Mouse (Mus musculus) stomach, embryonic 16.5 days (tissue): Measurements from ENCODE around the gene Ubash3a. TPM values are rescaled to one million over a fixed set of nuclear protein-coding genes. Genes with fewer than 3 reads are reported as not detected.
A peak's percentile ranks its signal among the peaks of the same experiment; 100 is the strongest.

ENCODE experiments used
- ATAC-seq: fragments of 200-750 bp; cut with Nextera tagmentation; 2 replicates; pipeline ENCODE4 v1.8.0; 2017; ENCODE audit warnings: moderate number of reproducible peaks, moderate TSS enrichment; ENCODE audit not compliant: insufficient read depth, low FRiP score
- H3K27ac ChIP-seq: fragments of 300-500 bp; sonication (generic); 2 replicates; pipeline ENCODE4 v1.5.1; 2014; ENCODE audit warnings: low read length
- H3K27me3 ChIP-seq: fragments of 300-500 bp; sonication (generic); 2 replicates; pipeline ENCODE4 v1.6.1; 2014; ENCODE audit warnings: low read length, control low read depth, mixed read lengths; ENCODE audit not compliant: control insufficient read depth, insufficient read depth
- H3K36me3 ChIP-seq: fragments of 300-500 bp; sonication (generic); 2 replicates; pipeline ENCODE4 v1.6.1; 2014; ENCODE audit warnings: low read length; ENCODE audit not compliant: control insufficient read depth, insufficient read depth
- H3K4me1 ChIP-seq: fragments of 300-500 bp; sonication (generic); 2 replicates; pipeline ENCODE4 v1.6.1; 2014; ENCODE audit warnings: low read length, control low read depth, mixed read lengths; ENCODE audit not compliant: control insufficient read depth, insufficient read depth
- H3K4me2 ChIP-seq: fragments of 300-500 bp; sonication (generic); 2 replicates; pipeline ENCODE4 v1.6.1; 2014; ENCODE audit warnings: low read depth, low read length, mixed read lengths
- H3K4me3 ChIP-seq: fragments of 300-500 bp; sonication (generic); replicated peaks from 2 replicates; pipeline ENCODE4 v1.5.1; 2014; ENCODE audit warnings: mild to moderate bottlenecking, low read length
- H3K9ac ChIP-seq: fragments of 300-500 bp; sonication (generic); 2 replicates; pipeline ENCODE4 v1.6.1; 2014; ENCODE audit warnings: low read length
- H3K9me3 ChIP-seq: fragments of 300-500 bp; sonication (generic); replicated peaks from 2 replicates; pipeline ENCODE4 v1.6.1; 2016; ENCODE audit warnings: low read length, control low read depth; ENCODE audit not compliant: control insufficient read depth
- WGBS: fragments of 180-500 bp; shearing (Covaris S2); extraction: QIAGEN DNeasy Blood & Tissue Kit; methylation state at CpG from one replicate; pipeline ENCODE4 v1.1.7; 2014; 5-methylcytosine and 5-hydroxymethylcytosine counted together
- polyA plus RNA-seq: library from polyadenylated mRNA; unstranded; fragments of >200 nt; fragmentation: Nextera tagmentation; extraction: Ambion mirVana; gene quantifications from 2 replicates; pipeline ENCODE4 v1.2.1, GENCODE M21; 2015

The Ubash3a gene
- polyA plus RNA-seq, 1 experiment from 2014 or later, result 1.1 TPM

GRCm38 (mm10) chr17:31253951-31254350 lies 46.3 kb downstream of the Ubash3a start:
- Histone ChIP-seq H3K9ac (no peak overlapping the region), H3K36me3 (no peaks in the 10 kb centered on the region), H3K27me3 (no peaks in the 10 kb centered on the region), H3K4me2 (no peak overlapping the region), H3K4me3 (no peak overlapping the region), H3K4me1 (no peaks in the 10 kb centered on the region), H3K9me3 (no peaks in the 10 kb centered on the region), H3K27ac (no peak overlapping the region)
- ATAC-seq, result no peak
- 63% methylated on average over 5 of the region's 5 CpGs for WGBS

DNA sequence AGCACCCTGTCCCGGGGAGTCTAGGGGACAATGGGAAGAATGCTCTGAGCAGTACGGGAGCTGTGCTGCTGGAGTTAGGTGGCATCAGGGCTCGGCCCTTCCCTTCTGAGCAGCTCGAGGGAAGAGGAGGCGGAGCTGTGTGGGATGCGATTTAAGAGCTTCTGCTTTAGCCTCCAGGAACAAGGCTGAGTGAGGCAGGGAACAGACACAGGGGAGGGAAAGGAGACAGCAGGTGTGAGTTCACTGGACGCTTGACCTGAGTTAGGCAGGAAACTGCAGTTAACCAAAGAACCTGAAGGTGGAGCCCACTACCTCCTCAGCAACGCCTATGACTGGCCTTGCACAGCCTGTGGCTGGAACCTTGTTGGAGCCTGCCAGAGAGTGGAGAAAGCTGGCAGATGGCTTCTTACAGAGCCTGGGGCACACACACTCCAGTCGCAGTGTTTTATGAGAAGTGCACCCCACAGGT lies 46.8 kb downstream of the Ubash3a start:
- WGBS, result 15% methylated on average over 9 of the region's 9 CpGs
- no peaks in the 10 kb centered on the region for H3K9me3 ChIP-seq
- no peak overlapping the region for H3K9ac ChIP-seq
- H3K36me3 ChIP-seq, result no peaks in the 10 kb centered on the region
- H3K27me3 ChIP-seq, result no peaks in the 10 kb centered on the region
- no peak overlapping the region for H3K27ac ChIP-seq
- peak; percentile 85; the same call in 1 of the 2 replicates for ATAC-seq
- H3K4me2 ChIP-seq, result no peak overlapping the region
- H3K4me1 ChIP-seq, result no peaks in the 10 kb centered on the region
- H3K4me3 ChIP-seq, result no peak overlapping the region

DNA sequence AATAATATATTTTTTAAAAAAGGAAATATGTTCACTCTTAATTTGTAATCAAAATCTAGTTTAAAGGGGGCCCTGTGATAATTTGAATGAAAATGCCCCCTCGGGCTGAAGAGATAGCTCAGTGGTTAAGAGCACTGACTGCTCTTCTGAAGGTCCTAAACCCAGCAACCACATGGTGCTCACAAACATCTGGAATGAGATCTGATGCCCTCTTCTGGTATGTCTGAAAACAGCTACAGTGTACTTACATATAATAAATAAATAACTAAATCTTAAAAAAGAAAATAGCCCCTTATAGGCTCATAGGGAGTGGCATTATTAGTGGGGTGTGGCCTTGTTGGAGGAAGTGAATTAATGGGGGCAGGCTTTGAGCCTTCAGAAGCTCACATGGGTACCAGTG lies 49.5 kb downstream of the Ubash3a start:
- WGBS, result 82% methylated on average over 1 of the region's 1 CpGs
- H3K4me3 ChIP-seq, result no peak overlapping the region
- ATAC-seq, result no peak
- H3K36me3 ChIP-seq, result no peaks in the 10 kb centered on the region
- H3K9me3 ChIP-seq, result no peaks in the 10 kb centered on the region
- no peaks in the 10 kb centered on the region for H3K27me3 ChIP-seq
- H3K4me1 ChIP-seq, result no peaks in the 10 kb centered on the region
- H3K4me2 ChIP-seq, result no peak overlapping the region
- no peak overlapping the region for H3K27ac ChIP-seq
- no peak overlapping the region for H3K9ac ChIP-seq

GRCm38 (mm10) chr17:31257898-31258297 lies 50.2 kb downstream of the Ubash3a start:
- Histone ChIP-seq H3K36me3 (no peaks in the 10 kb centered on the region), H3K9me3 (no peaks in the 10 kb centered on the region), H3K4me1 (no peaks in the 10 kb centered on the region), H3K9ac (no peak overlapping the region), H3K4me2 (no peak overlapping the region), H3K4me3 (no peak overlapping the region), H3K27ac (no peak overlapping the region), H3K27me3 (no peaks in the 10 kb centered on the region)
- no peak for ATAC-seq
- WGBS, result 89% methylated on average over 12 of the region's 12 CpGs

DNA sequence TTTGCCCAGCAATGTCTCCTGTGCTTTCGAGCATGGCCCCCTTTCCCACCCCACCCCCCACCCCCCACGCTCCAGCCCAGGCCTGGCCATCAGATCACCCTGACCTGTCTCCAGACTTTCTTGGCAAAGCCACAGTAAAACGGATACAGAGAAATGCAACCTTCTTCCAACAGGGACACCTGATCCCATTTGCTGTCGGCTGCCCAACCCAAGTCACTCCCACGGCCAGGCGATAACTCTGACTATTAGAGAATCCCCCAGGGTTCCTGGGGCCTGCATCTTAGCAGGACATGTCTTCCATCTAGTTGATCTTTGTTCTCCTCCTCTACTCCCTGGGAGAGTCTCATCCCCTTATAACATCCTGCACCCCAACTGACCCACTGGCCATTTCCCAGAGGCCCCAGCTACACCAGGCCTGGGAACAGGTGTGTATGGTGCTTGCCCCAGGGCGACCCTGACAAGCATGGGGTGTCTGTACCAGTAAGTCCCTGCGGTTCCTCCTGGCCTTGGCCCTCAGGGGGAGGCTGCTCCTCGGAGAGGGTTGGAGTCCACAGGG lies 50.7 kb downstream of the Ubash3a start:
- H3K36me3 ChIP-seq, result no peaks in the 10 kb centered on the region
- no peaks in the 10 kb centered on the region for H3K27me3 ChIP-seq
- H3K4me2 ChIP-seq, result no peak overlapping the region
- no peak for ATAC-seq
- H3K9me3 ChIP-seq, result no peaks in the 10 kb centered on the region
- 75% methylated on average over 9 of the region's 9 CpGs for WGBS
- H3K4me3 ChIP-seq, result no peak overlapping the region
- H3K27ac ChIP-seq, result no peak overlapping the region
- H3K9ac ChIP-seq, result no peak overlapping the region
- no peaks in the 10 kb centered on the region for H3K4me1 ChIP-seq

DNA sequence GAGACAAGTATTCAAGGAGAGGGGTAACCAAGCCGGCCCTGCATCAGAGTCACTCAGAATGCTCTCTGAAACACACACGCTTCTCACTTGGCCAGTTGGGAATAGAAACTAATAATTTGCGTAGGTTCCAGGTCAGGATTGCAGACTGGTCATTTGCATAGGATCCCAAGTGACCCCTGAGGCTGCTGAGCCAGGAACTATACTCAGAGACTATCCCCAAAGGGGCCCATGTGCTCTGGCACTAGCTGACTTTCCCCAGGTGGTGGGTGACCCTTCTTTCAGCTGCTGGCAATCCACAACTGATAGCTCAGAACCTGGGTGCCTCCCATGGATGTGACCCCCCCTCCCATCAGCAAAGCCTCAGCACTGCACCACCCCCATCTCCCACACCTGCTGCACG lies 51.5 kb downstream of the Ubash3a start:
- WGBS, result 83% methylated on average over 4 of the region's 4 CpGs
- no peak overlapping the region for H3K27ac ChIP-seq
- no peak overlapping the region for H3K4me2 ChIP-seq
- no peaks in the 10 kb centered on the region for H3K9me3 ChIP-seq
- no peak overlapping the region for H3K9ac ChIP-seq
- H3K4me3 ChIP-seq, result no peak overlapping the region
- no peaks in the 10 kb centered on the region for H3K4me1 ChIP-seq
- H3K27me3 ChIP-seq, result no peaks in the 10 kb centered on the region
- H3K36me3 ChIP-seq, result no peaks in the 10 kb centered on the region
- no peak for ATAC-seq

- Histone ChIP-seq H3K36me3 (no peaks in the 10 kb centered on the region), H3K9ac (no peak overlapping the region)
- ATAC-seq, result no peak
Observed at GRCm38 (mm10) chr17:31259825-31260224, 52.2 kb downstream of the Ubash3a start.

DNA sequence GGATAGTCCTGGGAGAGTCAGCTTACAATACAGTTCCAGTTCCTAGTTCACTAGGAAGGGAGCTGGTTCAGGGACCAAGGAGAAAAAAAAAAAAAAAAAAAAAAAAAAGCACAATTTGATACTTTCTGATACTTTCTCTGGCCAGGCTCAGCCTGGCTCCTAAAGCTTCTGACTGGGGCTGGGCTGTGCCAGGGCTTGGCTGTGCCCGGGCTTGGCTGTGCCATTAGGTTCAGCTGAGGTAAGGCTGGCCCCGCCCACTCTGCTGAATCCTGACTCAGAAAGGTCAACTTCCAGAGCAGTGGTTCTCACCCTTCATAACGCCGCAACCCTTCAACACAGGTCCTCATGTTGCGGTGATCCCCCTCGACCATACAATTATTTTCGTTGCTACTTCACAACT lies 52.8 kb downstream of the Ubash3a start:
- Histone ChIP-seq H3K27me3 (no peaks in the 10 kb centered on the region), H3K4me1 (peaks cover 5% of the 10 kb centered on the region; the same call in 1 of the 2 replicates), H3K36me3 (no peaks in the 10 kb centered on the region), H3K9ac (no peak overlapping the region), H3K4me3 (no peak overlapping the region), H3K9me3 (no peaks in the 10 kb centered on the region), H3K4me2 (no peak overlapping the region), H3K27ac (no peak overlapping the region)
- ATAC-seq, result no peak
- WGBS, result 73% methylated on average over 7 of the region's 7 CpGs

More at GRCm38 (mm10) chr17:31259825-31260224, 52.2 kb downstream of the Ubash3a start:
- no peak overlapping the region for H3K27ac ChIP-seq
- H3K27me3 ChIP-seq, result no peaks in the 10 kb centered on the region
- WGBS, result 79% methylated on average over 4 of the region's 4 CpGs
- no peak overlapping the region for H3K4me2 ChIP-seq
- H3K4me3 ChIP-seq, result no peak overlapping the region
- H3K9me3 ChIP-seq, result no peaks in the 10 kb centered on the region
- peaks cover 4% of the 10 kb centered on the region; the same call in 1 of the 2 replicates for H3K4me1 ChIP-seq

GRCm38 (mm10) chr17:31261352-31261751 lies 53.7 kb downstream of the Ubash3a start:
- Histone ChIP-seq H3K9me3 (no peaks in the 10 kb centered on the region), H3K4me3 (no peak overlapping the region), H3K36me3 (no peaks in the 10 kb centered on the region), H3K4me2 (no peak overlapping the region), H3K4me1 (peaks cover 5% of the 10 kb centered on the region; the same call in 1 of the 2 replicates), H3K9ac (no peak overlapping the region), H3K27ac (no peak overlapping the region), H3K27me3 (no peaks in the 10 kb centered on the region)
- WGBS, result 78% methylated on average over 6 of the region's 6 CpGs
- ATAC-seq, result no peak
